Mouse (Mus musculus) retina, adult 2 months (tissue): ENCODE results near the gene Abhd16b.

Source experiments
- DNase-seq: peaks from one replicate; pipeline ENCODE4 v3.0.0-alpha.2; 2012; ENCODE audit warnings: low read depth, low spot score

Abhd16b gene

GRCm38 (mm10) chr2:181537444-181538047 lies 44.5 kb downstream of the Abhd16b start:
- no peak for DNase-seq

GRCm38 (mm10) chr2:181541761-181542380 lies 48.9 kb downstream of the Abhd16b start:
- no peak for DNase-seq
